Mouse (Mus musculus) layer of hippocampus, adult 9-10 months (tissue): ENCODE data around the gene Iqcj.

ENCODE experiments used
- DNase-seq: peaks from one replicate; pipeline ENCODE4 v3.0.0; 2022; ENCODE audit warnings: low spot score

Iqcj gene

DNA sequence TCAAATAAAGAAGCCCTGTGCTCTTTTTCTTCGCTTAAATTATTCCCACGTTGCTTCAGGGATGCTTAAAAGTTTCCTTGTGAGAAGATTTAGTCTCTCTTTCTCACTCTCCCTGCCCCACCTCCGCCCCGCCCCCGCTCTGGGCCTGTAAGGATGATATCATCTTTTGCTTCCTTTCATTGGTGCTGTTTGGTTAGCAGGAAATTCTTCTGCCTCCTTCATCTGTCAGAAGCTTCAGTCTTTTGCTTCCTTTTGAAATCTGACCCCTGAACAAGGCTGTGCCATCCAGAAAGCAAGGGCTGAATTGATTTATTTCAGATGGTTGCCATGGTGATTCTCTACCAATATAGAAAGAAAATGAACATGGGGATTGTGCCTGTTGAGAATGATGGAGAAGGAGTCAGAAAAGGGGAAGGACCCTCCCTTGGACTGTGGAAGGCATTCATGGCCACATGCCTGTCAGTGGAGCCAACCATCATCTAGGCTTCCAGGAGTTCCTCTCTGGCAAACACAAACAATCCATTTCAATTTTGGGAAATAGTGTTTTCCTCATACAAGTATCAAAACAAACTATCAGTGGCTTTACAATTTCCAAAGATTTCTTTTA lies 62.5 kb downstream of the Iqcj start:
- no peak for DNase-seq

DNA sequence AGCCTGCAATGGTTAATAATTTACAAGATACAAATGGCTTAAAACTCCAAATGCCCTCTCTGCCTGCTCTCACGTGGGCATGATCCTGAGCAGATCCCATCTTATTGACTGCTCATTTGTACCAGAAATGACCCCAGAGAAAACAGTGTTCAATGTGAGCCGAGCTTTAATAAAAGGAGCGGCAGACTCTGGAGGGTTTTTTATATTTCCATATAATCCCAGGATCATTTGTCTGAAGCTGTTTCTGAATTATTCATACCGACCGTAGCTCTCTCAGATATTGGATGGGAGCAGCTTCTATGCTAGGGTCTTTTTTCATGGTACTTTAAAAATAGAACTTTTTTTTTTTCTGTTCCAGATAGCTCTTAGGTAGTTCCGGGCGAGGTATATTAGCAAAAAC lies 67.7 kb downstream of the Iqcj start:
- no peak for DNase-seq

DNA sequence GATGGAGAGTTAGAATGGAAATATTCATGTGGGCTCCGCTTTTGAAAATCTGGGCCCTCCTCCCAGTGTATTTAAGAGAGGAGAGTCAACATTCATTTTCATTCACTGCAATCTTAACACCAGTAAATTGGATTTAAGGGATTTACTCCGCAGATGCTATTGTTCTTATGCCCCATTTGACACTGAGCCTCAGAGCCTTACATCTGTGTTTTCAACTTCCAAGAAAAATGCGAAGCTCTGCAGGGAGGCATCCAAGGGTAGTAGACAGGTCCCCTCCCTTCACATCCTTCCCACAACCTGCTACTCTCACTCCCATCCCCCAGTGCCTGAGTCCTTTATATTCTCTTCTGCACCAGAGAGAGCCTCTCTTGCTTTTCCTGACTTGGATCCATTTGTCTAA lies 68.1 kb downstream of the Iqcj start:
- DNase-seq: no peak

DNA sequence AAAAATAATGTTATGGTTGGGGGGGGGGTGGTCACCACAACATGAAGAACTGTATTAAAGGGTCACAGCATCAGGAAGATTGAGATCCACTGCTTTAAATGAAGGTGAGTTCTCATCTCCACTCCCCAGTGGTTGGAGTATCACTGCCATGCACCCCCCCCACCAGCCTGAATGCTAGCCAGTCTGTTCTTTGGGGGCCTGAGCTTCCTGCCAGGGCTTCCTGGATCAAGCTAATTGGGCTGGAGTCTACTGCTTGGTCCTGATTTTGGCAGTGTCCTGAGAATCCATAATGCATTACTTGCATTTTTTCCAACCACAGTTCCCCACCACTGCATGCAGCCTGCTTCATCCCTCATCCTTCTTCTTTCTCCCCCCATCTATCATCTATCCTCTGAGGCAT lies 68.7 kb downstream of the Iqcj start:
- DNase-seq: no peak

DNA sequence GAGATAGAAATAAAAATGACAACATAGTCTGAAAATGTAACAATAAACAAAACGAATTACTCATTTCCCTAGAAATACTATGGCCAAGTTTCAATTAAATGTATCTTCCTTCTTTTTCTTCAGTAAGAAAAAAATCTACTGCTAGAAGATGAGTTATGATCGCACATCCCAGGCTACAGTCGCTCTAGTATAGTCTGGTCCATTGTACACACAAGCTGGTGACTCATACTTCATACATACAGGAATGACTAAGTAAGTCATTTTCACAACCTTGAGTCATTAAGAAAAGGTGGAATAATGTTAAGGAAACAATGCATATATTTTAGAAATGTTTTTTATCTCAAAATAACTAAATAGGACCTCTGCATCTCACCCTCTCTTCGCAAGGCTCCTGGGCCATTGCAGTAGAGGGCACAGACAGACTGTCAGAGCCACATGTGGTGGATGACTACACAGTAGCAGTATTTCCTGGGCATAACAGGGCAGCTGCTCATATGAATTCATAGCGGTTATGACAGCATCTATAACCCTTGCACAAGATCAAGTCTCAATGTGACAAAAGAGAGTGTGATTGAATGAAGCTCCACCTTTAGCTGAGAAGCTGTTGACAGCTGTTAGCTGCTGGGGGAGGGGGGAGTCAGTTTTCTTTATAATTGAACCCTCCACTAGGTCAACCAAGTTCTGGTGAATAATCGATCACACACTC lies 70.1 kb downstream of the Iqcj start:
- no peak for DNase-seq

DNA sequence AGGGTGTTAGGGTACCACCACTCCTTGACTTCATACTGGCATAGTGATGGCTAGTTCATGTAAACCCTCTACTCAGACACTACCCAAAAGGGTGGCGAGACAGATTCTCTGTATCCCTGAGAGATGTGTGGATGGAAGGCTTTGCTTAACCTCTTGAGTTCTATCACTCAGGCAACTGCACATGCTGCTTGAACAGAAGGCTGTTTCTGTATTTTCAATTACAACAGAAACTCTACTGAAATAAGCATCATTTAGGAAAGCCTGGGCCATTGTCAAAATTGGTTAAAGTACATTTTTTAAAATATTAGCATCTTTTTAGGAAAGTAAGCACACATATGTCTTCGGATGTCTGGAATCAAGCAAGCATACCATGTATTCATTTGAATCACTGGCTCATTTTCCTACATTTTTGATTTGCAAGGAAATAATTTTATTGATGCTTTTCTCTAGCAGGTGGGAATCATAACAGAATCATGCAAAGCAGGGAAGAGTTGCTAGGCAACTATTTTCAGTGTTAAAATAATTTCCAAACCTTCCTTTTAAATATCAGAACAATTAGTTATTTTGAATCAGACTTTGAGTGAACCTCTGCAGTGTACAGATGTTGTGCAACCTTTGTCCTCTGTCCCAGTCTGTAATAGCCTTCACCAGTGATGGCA lies 82.4 kb downstream of the Iqcj start:
- DNase-seq: peak; percentile 32

DNA sequence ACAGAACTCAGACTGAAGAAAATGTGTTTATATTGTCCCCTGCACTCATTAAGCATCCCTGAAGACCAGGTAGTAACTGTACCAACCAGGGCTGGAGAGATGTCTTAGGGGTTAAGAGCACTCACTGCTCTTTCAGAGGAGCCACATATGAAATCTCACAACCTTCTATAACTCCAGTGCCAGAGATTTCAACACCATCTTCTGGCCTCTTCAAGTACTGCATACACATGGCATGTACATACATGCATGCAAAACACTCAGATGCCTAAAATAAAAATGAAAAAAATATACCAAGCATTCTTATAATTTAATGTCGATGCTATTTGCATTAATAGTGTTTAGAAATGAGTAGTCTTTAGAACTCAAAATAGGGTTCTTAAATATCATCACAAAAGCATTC lies 88.0 kb downstream of the Iqcj start:
- no peak for DNase-seq

DNA sequence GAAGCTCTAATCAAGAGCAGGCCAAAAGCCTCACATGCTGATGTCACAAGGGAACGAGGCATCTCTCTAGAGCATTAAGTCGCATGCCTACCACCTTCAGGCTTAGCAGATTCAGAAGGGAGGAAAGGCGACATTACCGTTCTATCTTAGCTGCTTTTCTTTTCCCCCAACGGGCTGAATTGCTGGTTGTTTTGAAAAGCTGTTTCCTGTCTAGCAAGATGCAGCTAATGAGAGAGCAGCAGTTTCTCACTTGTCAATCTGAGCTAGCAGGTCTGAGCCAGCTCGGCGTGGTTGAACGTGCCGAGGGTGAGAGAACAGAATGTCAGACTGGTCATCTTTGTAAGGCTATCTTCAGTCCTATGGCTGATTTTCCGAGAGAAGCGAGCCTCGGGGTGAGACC lies 91.3 kb downstream of the Iqcj start:
- DNase-seq: no peak

DNA sequence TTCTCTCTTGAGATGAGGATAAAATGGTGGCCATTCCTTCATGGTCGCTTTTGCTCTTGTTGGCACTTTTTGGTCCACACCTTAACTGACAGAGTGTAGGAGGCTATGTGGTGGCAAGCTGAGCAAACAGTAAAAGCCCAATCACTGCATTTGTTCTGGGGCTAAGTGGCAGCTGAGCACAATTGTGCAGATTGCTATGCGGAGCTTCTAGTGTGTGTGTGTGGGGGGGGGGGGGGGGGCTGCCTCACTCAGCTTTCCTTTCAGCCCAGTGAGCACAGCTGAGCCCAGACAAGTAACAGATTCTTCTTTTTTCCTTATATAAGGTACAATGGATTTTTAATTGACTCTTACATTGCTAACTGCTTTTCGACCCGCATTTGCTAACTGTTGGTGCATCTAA lies 110.4 kb downstream of the Iqcj start:
- no peak for DNase-seq

DNA sequence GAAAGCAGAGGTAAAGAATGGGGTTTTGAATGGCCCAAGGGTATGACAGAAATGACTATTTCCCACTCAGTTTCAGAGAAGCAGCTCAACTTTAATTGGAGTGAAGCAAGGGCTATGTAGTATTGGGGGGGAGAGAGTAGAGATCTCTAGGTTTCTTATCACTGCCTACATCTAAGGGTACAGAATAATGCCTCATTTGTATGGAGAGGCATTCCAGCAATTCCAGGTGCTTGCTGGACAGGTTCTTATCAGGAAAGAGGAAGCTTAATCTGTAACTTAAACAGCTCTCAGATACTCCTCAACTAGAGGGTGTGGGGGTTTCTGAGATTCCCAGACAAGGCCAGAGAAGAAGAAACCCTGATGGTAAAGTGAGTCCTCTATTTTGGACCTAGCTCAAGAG lies 120.3 kb downstream of the Iqcj start:
- no peak for DNase-seq

DNA sequence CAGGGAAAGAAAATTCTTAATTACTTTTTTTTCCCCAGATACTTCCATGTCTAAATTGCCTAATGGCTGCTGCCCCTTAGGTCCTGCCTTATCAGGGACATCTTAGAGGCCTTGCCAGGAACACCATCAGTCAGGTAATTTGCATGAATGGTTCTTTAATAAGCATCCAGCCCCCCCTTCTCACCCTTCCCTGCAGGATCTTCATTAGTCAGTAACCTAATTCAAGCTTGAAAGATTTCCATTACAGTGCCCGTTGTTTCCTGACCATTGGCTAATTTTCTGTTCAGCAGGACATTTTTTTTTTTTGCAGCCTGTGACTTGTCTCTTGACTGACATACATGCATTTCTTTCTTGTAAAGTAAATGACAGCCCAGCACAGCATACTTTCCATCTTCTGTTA lies 123.8 kb downstream of the Iqcj start:
- DNase-seq: no peak

DNA sequence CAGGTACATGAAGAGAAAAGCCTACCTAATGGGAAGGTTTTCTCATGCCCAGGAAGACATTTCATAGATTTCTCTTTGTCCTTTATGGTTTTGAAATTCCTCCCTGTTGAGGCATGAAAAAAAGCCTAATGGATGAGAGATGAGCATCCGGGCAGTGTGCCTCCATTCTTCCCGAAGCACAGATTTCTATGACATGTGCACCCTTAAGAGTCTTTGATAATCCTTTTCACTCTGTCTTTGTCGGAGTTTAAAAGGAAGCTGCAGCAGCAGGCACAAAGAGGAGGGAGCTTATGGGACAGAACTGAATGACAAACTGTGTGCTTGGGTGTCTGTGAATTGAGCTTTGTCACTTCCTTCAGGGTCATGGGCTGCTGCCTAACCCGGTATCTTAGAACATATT lies 127.4 kb downstream of the Iqcj start:
- no peak for DNase-seq

DNA sequence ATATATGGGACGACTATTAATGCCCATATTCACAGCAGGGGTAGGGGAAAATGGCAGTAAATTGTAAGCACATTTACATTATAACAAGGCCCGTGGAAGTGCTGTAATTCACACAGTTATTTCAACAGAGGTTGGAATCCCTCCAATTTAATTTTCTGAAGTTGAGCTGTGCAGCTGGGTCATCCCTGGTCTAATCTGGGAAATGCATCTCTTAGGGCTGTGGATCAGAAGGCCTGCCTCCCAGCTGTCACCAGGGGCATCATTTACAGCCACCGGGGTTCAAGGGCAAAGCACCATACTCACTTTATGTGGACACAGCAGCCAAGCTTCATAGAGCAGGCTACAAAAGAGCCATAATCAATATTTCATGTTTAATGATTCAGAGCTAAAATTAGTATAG lies 144.1 kb downstream of the Iqcj start:
- no peak for DNase-seq

DNA sequence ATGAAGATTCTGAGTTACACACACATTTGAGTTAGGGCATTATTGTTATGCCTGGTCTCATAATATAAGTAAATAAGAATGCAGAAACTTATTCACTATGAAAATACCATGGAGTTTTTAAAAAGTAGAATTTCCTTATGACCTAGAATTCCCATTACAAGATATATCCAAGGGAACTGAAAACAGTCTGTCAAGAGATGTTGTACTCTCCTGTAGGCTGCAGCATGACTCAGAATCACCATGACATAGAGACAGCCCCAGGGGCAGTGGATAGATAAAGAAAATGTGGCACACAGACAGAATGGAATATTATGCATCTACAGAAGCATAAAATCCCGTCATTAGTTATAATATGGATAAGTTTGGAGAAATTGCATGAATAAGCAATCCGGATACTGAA lies 150.9 kb downstream of the Iqcj start:
- DNase-seq: no peak

DNA sequence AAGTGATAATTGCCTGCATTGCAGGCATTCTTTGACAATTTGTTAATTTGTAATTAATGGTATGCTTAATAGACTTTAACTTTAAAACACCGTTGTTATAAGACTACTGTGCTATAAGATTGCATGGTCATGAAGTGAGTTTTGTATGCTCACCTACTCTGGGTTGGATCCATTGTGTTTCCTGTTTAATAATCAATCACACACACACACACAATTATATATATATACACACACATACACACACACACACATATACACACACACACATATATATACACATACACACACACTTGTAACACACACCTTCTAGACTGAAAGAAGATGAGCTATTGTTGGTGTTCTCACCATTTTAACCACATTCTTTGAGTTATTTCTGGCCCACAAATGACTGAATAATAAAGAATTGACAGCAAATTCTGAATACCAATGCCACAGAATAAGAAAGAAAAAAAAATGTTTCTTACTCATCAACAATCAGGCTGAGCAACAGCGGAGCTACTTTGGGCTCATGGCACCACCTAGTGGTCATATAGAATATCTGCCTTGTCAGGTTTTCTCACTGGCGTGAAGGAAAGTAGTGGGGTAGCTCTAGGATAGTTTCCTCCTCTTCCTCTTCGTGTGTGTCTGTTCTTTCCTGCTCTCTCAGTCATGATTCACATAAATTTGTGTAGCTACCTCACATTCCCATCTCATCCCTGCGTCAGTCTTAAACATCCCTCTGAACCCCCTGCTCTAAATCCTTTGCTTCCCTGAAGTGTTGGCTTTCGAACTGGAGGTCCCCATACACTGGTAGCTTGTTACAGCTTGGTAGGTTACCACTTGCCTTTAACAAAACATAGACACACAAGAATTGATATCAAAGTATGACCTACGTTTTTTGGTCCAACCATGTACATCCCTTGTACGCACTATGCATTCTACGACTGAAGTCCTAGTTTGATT lies 153.7 kb downstream of the Iqcj start:
- DNase-seq: no peak

DNA sequence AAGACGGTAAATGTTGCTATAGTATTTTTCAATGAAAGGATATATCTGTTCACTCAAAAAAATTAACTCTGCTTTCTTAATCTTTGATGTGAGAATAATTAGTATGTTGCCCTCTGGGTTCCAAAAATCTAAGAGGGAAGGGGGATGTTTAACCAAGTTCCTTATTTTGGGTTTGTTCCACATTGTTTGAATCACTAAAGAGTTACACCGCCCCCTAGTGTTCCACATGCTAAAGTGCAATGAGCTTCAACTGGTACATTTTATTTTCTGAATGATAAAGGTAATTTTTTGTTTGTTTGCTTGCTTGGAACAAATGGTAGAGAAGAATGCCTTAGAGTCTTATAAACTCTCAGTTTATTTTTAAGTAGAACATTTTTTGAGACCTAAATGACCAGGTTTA lies 161.5 kb downstream of the Iqcj start:
- no peak for DNase-seq

DNA sequence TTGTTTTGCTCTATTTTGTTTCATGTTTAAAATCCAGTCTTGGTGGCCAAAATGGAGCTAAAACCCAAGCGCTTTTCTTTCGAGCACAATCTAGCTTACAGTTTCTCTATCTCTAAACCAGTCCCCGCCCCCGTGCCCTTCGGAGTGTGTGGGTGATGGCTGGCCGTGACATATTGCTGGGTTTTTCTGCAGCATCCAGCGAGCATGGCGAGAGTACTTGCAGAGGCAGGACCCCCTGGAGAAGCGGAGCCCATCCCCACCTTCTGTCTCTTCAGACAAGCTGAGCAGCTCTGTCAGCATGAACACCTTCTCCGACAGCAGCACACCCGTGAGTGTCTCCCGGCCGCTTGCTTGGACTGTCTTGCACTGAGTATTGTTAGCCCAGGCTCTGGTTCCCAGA lies 163.1 kb downstream of the Iqcj start:
- no peak for DNase-seq

DNA sequence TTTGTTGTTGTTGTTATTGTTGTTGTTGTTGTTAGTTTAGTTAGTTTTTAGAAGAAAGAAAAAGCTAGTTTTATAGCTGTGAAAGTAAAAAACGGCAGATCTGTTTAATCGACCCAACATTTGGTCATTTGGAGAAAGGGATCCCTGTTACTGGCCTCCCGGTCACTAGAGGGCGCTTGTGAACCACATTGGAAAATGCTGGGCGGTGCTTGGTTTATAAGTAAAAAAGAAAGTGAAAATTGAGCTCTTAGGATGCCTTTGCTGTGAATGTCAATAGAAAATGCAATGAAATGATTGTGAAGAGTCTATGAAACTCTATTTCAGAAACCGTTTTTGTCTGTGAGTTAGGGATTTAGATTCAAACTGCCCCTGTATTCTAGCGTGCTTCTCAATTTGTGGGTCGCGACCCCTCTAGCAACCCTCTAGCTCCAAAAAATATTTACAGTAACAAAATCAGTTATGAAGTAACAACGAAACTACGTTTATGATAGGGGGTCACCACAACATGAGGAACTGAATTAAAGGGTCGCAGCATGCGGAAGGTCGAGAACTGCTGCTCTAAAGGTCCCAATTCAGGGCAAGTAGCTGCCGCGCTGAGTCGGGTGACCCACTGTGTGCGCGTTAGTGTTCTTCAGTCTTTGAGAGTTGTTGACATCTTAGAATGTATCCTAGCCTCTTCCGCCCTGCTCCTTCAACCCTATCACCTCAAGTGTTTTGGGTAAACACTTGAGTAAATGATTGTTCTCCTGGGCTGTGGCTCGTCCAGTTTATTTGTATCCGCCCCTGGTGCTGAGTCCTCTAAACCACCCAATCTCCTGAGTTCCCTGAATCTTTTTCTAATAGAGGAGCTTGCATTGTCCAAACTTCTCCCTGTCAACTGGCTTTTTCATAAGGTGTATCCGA lies 164.6 kb downstream of the Iqcj start:
- peak; percentile 59 for DNase-seq

DNA sequence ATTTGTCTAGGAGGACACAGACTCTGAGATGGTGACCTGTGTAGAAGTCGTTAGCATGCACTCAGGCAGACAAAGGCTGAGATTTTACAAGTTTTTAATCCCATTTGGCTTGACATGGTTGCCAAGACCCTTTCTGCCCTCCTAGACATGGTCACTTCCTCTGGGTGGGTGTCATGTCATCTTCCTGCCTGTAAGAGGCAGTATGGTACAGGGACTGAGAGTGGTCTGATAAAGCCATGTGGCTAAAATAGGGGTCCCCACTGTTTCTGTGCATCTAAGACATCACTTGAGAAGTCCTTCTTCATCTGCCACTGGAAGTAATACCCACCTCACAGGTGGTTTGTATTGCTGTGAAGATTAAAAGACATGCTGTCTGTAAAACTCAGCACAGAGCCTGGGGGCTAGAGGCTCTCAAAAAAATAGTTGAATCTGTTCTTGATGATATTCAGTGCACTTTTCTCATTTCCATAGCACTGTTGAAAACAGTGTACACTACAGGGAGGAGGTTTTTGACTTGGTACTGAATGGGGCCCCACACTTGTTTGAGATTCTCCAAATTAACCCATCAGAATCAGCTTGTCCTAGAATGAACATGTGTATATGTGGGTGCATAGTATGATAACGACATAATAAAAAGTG lies 167.3 kb downstream of the Iqcj start:
- no peak for DNase-seq

DNA sequence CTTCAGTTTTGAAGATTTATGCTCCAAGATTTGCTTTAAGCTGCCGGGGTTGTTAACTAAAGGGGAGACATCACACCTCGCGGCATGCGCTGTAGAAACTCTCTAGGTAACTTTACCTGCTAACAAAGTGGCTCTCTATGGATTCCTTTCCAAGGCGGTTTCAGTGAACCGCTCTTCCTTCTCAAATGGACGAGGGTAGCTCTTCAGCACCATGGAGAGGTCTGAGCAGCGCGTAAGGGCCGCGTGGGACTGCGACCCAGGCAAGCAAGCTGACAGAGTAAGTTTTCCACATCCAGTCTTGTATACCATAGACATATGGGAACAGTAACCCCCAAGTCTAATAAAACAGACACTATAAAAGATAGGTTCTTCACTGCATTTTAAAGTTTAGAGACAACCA lies 172.7 kb downstream of the Iqcj start, which contains the start of gene Schip1:
TSS of gene Schip1 (plus strand) at position 72 of the 400 bp plus-strand sequence.
- DNase-seq: no peak
